Mouse (Mus musculus): ENCODE data around the gene Thsd7b. TPM values are rescaled to one million over a fixed set of nuclear protein-coding genes. Genes with fewer than 3 reads are reported as not detected.
"Not testable (repeated sequence)": the region's sequence is repeated elsewhere in the genome, so short reads cannot be mapped to it uniquely, and the experiment has no call there.

The Thsd7b gene
- total RNA-seq, 2 experiments from 2014 or later: 0.95 TPM; not detected in 1

DNA sequence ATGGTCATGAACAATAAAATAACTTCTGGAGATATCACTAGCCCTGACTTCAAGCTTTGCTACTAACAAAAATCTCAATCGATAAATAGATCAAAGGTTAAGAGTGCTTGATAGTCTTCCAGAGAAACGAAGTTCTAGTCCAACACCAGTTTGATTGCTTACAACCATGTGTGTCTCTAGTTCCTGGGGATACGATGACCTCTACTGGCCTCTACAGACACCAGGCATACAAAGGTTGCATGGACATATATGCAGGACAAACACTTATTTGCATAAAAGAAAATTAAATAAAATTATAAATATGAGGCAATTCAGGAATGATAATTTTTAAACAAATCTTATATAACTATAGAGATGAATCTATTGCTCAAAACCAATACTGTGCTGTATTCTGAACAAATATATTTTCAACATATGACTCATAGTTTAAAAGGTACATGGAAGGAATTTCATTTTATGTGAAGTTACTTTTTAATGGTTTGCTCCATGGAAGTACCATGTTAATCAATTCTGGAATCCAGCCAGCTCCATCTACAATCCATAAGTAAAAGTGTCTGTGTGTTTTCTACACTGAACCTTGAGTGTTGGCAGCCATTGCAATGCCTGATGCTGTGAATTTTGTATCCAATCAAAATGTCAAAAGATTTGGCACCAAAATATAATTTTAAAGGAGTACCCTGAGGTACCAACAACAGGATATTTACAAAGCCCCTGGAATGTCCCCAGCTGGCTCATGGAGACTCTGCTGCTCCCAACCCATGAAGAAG lies 793.3 kb downstream of the Thsd7b start:
- no peak for ATAC-seq (ENCODE audit: poor library complexity, severe bottlenecking)

DNA sequence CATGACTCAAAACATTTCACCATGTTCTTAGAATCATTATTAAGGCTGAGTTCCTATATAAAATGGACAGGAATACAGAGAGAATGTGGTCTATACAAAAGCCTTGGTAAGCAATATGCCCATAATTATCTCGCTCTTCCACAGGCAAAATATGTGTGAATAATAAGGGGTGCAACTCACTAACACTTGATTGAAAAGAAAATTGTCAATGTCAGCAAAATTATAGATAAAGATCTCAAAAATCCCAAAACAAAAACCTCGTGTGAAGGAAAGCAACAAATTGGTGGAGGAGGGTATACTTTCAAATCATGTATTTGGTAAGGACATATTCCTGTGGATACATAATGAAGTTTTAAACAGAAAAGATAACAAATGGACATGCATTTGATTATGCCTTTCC lies 810.7 kb downstream of the Thsd7b start:
- ATAC-seq (ENCODE audit: poor library complexity, severe bottlenecking): no peak

DNA sequence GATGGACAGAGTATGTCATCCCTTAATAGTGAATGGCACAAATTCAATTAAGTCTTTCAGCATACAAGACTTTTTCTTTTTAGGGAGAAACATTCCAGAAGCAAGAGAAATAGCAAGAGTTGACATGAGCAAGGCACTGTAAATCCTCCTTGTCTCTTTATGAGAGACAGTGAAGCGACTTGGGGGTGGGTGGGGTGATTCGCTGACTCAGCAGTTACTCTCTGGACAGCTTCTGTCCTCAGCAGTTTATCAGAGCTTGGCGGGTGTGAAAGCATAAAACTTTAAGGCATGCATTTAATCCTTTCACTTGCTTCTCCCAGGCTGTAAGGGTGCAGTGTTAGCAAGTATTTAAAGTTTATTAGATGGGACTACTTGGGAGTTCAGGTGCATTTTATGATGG lies 812.1 kb downstream of the Thsd7b start:
- ATAC-seq (ENCODE audit: poor library complexity, severe bottlenecking): no peak

DNA sequence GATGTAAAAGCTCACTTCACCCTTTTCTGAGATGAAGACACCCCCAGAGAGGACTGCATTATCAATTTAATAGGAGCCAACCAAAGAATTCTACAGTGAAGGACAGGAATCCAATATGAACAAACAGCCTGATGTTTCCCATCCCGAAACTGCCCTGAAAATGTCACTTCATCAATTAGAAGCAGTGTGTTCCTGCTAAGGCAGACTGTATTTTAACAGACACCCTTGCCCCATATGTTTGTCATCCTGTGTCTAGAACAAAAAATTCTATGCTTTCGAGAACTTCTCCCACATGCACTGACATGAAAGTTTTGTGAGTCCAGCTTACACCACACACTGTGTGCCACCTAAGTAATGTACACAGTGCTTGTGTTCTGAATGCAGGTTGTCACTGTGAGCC lies 812.8 kb downstream of the Thsd7b start:
- ATAC-seq (ENCODE audit: poor library complexity, severe bottlenecking): no peak

DNA sequence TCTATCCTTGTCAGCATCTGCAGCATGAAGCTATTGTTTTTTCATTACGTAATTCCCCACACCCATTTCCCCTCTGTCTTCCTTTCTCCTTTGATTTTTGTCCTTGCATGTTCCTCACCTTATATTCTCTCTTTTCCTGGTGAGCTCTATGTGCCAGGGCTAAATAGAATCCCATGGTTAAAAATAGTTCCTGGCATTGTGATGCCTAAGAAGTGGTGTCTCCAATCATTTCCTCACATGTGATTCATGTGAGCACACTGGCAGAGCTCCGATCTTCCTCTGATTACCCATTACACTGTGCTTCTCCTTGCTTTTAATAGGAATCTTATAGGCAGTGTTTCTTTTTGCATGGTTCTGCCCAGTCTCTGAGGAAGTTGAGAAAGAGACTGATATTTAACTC lies 826.1 kb downstream of the Thsd7b start:
- ATAC-seq (ENCODE audit: poor library complexity, severe bottlenecking): no peak

DNA sequence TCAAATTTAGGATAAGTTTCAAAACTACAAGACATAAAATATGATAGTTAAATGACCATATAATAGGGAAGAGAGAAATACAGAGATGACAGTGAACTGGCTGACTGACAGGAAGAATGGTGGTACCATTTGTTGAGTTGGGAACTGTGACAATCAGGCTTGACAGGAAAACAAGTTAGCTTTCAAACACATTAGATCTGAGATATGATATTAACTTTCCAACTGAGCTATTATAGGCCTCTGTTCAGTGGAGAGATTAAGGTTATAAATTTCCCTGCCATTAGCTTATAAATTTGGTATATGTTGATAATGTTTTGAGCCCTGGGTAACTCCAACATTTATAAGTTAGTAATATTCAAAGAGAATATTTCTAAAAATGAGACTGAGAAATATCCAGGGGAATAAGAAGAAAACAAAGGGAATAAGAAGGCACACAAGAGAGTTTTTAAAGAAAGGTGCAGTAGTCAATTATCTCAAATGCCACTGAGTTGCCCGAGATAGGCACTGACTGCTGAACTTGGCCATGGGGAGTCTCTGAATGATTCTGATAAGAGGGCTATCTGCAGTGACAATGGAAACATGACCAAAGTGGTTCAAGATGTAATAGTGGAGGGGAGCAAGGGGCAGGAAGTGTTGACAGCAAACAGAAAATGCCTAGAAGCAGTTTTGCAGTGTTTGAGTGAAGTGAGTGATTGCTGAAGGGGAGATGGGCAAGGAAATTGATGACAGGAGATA lies 839.6 kb downstream of the Thsd7b start:
- ATAC-seq (ENCODE audit: poor library complexity, severe bottlenecking): peak; percentile 47; the same call in 1 of the 2 replicates

DNA sequence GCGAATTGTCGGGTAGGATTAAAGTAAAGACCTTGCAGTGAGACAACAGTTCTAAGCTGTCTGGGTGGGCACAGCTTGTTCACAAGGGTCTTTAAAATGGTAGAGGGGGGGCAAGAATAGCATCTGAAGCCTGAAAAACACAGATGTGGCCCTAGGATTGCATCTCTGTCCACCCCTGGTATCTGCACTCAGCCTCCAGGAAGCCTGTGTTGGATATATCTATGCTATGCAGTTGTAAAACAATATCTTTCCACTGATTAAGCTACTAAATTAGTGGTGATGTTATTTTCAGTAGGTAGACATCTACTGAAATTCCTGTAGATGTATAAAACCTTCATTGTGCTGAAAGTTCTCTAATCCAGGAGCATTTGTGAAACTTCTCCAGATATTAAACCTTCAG lies 840.4 kb downstream of the Thsd7b start:
- no peak for ATAC-seq (ENCODE audit: poor library complexity, severe bottlenecking)

DNA sequence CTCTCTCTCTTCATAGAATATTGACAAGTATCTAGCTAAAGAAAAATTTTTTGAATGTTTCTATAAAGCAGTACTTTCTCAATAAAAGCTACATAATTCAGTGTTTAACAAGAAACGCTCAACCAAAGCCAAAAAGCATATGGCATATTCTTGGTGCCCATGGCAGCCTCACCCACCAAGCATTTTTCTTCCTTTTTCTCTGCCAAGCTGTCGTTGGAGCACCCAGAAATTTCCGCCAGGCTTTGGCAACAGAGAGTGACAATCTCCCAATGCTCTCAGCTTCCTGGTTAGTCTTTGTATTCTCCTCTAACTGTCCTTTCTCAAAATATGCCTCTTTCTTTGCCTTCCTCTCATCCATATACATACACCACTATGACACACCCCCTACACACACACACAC lies 857.8 kb downstream of the Thsd7b start:
- no peak for ATAC-seq (ENCODE audit: poor library complexity, severe bottlenecking)

DNA sequence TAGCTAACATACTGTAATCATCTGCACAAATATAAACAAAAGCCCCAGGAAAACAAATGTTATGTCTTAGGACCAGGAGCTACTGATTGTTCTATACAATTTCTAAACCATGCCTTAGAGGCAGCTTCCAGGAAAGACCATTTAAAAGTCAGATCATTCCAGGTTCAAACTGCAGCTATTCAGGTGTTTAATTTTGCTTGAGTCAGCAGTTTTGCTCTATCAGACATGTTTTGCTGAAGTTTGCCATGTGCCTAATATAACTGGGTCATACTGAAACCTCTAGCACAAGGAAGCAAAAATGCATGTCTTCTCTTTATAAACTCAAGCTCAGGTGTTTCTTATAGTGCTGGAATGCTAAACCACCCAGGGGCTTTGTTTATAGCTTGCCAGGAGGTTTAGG lies 893.1 kb downstream of the Thsd7b start:
- no peak for ATAC-seq (ENCODE audit: poor library complexity, severe bottlenecking)

DNA sequence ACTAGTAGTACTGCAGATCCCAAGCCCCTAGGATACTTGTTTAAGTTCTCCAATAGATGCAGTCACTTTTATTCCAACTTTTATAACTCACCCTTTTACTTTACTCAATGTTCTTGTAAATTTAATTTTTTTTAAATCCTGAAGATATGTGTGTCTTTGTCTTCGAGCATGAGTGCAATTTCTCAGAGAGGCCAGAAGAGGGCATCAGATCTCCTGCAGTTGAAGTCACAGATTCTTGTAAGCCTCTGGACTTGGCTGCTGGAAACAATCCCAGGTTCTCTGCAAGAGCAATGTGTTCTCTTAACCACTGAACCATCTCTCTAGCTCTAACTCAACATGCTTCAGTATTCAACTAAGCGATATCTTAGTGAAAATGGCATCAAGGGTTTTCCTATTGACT lies 894.2 kb downstream of the Thsd7b start:
- no peak for ATAC-seq (ENCODE audit: poor library complexity, severe bottlenecking)

DNA sequence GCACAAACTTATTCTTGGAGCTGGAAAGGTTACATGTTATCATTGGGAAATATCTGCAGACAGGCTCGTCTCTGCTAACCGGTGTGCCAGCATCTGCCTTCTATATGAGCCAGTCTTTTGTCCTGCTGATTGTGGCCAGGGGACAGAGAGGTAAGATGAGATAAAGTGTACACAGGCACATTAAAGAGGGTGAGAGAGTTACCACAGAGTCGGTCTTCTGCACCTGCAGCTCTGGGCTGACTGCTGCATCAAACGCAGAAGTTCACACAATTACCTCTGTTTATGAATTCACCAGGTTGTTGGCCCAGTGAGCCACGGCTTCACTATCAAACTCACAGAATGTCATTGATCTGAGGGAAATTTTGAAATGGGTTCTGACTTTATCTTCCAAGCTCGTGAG lies 896.8 kb downstream of the Thsd7b start:
- no peak for ATAC-seq (ENCODE audit: poor library complexity, severe bottlenecking)

DNA sequence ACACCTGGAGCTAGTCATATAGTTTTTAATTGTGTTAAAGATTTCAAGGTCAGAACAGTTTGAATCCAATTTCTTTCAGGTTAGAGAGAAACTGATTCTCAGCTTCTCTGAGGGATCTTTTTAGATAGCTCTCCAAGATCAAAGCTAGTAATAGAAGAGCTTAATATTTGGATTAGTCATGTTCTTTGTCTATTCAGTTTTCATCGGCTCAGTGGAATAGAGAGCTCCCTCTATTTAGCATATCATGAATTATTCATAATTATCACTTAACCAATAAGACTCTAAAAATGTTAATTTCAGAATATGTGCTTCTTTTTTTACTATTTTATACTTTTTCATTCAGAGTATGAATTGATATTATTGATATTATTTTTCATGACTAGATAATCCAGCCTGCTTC lies 897.2 kb downstream of the Thsd7b start:
- no peak for ATAC-seq (ENCODE audit: poor library complexity, severe bottlenecking)

DNA sequence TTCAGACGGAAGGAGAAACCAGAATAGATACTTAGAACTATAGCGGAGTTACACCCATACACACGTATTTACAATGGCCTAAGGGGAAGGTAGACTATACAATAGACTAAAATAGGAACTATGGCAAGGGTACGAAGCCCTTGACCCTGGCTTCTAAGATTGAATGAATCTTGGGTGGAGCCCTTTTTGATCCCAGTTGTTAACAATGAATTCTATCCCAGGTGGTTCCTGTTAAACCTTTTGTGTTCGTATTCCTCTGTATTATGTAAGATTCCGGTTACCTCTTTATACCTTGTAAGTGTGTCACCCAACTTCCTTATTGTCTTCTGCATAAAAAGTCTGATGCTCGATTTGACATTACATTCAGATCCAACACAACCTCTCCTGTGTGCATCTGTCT lies 913.7 kb downstream of the Thsd7b start:
- ATAC-seq (ENCODE audit: poor library complexity, severe bottlenecking): not testable (repeated sequence)

DNA sequence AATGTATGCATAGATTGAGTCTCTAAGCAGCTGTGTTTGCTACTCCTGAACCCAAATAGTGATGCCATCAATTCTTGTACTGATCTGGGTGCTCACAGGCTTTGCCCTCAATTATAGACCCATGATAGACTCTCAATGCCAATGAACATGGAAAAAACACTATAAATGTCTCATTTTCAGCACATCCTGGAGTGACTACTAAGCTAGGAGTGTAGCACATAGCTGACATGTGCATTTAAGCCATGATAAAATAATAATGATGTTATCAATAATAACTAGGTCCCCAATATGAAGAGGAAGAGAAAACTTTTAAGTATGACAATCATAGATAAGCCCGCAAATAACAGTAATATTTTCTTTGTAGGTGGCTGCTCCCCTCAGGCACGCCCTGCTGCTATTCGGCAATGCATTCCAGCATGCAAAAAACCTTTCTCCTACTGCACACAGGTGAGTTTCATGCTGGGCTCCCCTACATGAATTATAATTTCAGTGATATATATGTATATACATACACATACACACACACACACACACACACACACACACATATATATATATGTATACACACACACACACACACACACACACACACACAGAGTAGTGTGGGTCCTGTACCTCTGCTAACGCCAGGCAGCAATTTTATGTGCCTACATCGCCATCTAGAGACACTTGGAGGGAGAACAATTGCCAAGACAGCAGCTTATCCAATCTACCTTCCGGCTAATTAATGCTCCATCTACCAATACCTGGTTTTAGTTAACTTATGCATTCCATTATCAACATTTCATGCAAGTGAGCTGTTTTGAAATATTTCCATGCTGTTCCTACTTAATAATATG lies 919.3 kb downstream of the Thsd7b start:
- no peak for ATAC-seq (ENCODE audit: poor library complexity, severe bottlenecking)

DNA sequence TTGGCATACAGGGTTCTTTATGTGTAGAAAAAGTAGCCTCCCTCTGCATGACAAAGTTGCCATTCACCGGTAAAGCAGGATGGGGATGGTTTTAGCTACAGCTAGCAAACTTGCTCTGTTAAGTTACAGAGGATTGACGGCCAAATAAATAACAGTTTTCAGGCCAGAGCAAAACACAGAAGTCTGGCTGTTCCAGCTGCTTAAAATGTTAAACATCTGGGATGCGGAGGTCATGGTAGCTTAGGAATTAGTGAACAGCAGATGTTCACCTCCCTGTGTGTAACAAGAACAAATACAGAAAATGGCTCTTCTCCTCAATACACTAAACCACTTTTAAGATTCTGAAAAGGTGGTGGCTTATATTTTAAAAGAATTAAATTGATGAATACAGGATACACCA lies 944.3 kb downstream of the Thsd7b start:
- ATAC-seq (ENCODE audit: poor library complexity, severe bottlenecking): no peak

DNA sequence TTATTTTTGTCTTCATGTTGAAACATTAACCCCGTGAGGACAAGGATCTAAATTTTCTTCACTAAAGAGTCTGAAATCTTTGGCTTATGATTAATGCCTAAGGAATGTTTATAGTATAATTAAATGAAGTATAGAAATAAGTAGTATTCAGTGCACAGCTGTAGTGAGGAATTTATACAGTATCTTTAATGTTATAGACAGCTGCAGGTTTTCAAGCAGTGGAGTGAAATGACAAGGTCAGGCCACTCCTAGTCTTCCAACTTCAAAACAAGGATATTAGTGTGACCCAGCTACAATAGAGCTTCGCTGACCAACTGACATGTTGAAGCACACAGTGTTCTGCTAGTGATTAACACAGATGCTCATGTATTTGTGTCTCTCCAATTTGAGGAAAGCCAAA lies 949.8 kb downstream of the Thsd7b start:
- ATAC-seq (ENCODE audit: poor library complexity, severe bottlenecking): no peak

DNA sequence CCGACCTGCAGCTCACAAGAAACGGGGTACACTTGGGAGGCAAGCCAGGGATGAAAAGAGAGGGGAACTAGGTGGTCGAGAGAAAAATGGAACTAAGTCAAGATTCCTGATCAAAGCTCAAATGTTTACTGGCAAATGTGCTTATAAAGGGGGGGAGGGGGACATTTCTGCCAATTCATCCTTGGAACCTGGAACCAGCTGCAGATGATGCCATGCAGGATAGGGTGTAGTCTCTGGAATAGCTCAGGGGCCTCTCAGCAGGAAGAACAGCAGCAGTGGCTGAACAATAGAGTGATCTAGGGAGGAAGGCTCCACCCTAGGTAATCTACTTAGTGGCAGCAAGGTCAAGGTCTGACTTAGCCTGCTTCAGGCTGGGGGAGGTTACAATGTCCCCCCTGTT lies 972.5 kb downstream of the Thsd7b start:
- ATAC-seq (ENCODE audit: poor library complexity, severe bottlenecking): no peak

DNA sequence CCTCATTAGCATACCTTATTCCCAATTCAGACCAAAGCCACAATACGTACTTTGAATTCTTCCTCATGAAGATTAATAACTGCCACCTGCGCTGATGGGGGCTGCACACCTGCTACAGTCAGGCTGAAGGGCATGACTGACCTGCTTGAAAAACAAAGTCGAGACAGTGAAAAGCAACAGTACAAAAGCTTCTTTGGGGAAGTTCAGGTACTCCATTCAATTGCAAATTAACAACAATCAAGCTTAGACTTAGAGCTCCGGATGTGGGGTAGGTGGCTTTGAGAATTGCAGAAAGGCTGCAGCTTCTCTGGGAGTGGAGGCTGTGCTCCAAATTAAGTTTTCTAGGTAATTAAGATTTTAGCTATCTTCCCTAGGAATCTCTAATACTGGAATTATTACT lies 973.2 kb downstream of the Thsd7b start:
- ATAC-seq (ENCODE audit: poor library complexity, severe bottlenecking): not testable (repeated sequence)

DNA sequence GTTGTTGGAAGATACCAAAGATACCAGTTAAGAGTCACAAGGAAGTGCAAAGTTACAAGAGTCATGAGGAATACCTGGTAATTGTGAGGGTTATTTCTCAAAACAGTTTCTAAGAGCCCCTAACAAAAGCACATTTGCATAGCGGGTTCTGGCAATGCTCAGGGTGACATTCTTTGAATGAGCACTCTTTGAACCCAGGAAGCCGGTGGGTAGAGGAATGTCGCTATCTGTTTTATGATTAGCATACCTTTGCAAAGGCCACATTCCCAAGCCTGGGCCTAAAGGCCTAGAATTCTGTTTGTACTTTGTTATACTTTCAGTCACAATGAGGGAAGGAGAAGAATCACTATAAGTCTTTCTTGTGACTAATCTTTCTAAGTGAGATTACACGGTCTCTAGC lies 973.8 kb downstream of the Thsd7b start:
- ATAC-seq (ENCODE audit: poor library complexity, severe bottlenecking): not testable (repeated sequence)

DNA sequence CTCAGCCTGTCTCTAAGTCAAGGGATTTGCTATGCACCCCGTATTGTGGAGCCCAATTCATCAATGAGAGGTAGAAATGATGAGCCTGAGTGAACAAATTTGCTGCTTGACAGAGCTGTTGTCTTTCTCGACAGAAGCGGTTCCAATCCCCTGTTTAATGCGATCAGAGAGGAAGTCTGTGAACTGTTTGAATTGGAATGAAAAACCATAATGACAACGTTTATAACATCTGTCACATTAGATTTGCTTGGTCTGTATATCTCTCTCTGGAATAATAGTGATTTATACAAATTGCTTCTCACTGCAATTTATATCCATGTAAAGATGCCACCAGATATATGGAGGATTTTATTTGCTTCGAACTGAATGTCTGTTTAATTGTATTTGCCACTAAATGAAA lies 988.9 kb downstream of the Thsd7b start:
- no peak for ATAC-seq (ENCODE audit: poor library complexity, severe bottlenecking)

All from megakaryocyte, adult 5-6 weeks (primary cell).